Mouse (Mus musculus) lung, postnatal 0 days (tissue): Measurements from ENCODE around the gene Fcer1g.

ENCODE experiments used
- CTCF ChIP-seq: IDR thresholded peaks from 2 replicates; pipeline ENCODE4 v1.5.1; 2016; ENCODE audit warnings: antibody characterized with exemption, mild to moderate bottlenecking
- EP300 ChIP-seq: IDR thresholded peaks from 2 replicates; pipeline ENCODE4 v1.6.1; 2016; ENCODE audit warnings: antibody characterized with exemption, mild to moderate bottlenecking, control low read depth

DNA sequence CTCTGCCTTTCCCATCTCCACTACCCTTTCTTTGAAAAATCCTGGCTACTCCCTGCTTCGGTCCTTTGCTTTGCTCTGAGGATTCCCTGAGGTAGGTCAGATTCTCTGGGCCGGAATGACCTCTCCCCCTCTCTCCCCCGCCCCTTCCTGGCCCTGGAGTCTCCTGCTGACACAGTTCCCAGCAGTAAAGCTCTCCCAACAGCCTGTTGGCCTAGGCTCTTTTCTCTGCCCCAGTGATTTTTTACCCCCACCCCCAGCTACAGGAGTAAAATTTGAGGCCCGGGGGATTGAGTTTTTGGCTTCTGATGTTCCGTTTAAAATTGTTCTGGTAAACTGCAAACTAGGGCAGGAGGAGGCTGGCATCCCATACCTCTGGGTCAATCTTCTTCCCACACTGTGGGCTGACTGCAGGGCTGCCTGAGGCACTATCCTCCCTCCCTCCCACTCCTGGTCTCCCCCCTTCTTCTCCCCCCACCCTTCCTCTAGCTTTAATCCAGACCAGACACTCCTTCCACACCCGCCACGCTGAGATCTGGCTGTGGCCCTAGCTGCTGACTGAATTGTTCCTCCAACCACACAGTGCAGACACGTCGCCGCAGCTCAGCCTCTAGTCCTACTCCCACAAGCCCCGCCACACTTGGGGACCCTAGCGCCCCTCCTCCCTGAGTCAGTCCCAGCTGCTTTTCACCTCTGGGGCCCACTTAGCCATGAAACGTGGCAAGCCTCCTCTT lies 17.6 kb upstream of the Fcer1g start:
- no peak for TF ChIP-seq CTCF
- no peak for TF ChIP-seq EP300
